Mouse (Mus musculus) spleen, adult 2 months (tissue): ENCODE measurements around the gene Macrod2.

Experiments used
- CTCF ChIP-seq: fragments of 200-500 bp; IDR thresholded peaks from 2 replicates; pipeline ENCODE4 v1.5.1; 2011; ENCODE audit warnings: mild to moderate bottlenecking, inconsistent platforms; ENCODE audit not compliant: insufficient read depth, insufficient read length, insufficient replicate concordance; ENCODE audit errors: extremely low read depth
- POLR2A ChIP-seq: fragments of 200-500 bp; IDR thresholded peaks from 2 replicates; pipeline ENCODE4 v1.6.1; 2011; ENCODE audit warnings: low read depth, low read length, inconsistent platforms

DNA sequence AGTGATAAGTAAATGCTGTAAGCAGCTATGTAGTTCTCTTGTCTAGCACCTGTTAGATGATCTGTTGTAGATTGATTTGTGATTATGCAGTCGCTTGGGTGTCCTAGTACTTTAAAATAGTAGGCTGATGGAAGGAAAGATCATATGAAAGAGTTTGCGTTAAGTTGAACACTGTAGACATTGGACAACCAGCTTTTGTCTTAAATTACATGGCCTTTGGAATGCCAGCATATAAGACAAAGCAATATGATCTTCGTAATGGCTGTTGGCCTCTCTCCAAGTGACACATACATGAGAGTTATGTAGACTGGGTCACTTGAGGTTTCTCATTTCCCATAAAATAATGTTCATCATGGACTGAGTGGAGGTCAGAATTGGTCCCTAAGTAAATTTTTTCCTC is 778.5 kb downstream of the Macrod2 start:
- no peak for TF ChIP-seq CTCF
- TF ChIP-seq POLR2A: no peak
